Mouse (Mus musculus): ENCODE measurements around the gene Tshz2. TPM values are rescaled to one million over a fixed set of nuclear protein-coding genes. Genes with fewer than 3 reads are reported as not detected.

The Tshz2 gene
- polyA plus RNA-seq, 1 experiment from 2014 or later: 20.1 TPM

DNA sequence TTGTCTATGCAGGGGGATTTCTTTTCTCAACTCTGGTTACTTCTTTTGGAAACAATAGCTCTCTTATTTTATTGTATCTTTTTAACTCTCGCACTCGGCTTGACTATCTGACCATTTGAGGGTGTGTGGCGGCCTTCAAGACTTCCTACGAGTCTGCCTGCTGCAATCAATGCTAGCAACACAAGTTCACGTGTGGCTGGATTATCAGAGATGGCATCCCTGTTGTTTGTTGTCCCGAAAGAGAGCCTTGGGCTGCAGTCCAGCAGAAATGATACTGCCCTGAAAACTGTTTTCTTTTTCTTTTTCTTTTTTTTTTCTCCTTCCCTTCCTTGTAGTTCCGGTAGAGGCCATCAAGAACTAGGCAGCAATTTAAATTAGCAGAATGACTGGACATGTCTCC is 2.6 kb downstream of the Tshz2 start:
- H3K4me1 ChIP-seq (ENCODE audit: control insufficient read depth, insufficient read depth, low read length): peaks cover 11% of the 10 kb centered on the region; the same call in 1 of the 2 replicates
- H3K36me3 ChIP-seq (ENCODE audit: control insufficient read depth, insufficient read depth, low read length): no peaks in the 10 kb centered on the region
- peak overlapping the region; percentile 79 for H3K4me2 ChIP-seq (replicated peaks; ENCODE audit: low read depth, low read length)
- H3K4me3 ChIP-seq (ENCODE audit: low read depth, low read length): peak overlapping the region; percentile 84
- peak overlapping the region; percentile 96 for H3K27ac ChIP-seq (ENCODE audit: low read length)
- H3K9me3 ChIP-seq (ENCODE audit: control insufficient read depth, low read depth, low read length): no peaks in the 10 kb centered on the region
- 15% methylated on average over 7 of the region's 7 CpGs for WGBS
- H3K27me3 ChIP-seq (ENCODE audit: control insufficient read depth, insufficient read depth, low read length): no peaks in the 10 kb centered on the region
- no peak for ATAC-seq (ENCODE audit: insufficient number of reproducible peaks, insufficient read depth, low FRiP score, low read depth)
- H3K9ac ChIP-seq (replicated peaks; ENCODE audit: low read depth, low read length): peak overlapping the region; percentile 97

DNA sequence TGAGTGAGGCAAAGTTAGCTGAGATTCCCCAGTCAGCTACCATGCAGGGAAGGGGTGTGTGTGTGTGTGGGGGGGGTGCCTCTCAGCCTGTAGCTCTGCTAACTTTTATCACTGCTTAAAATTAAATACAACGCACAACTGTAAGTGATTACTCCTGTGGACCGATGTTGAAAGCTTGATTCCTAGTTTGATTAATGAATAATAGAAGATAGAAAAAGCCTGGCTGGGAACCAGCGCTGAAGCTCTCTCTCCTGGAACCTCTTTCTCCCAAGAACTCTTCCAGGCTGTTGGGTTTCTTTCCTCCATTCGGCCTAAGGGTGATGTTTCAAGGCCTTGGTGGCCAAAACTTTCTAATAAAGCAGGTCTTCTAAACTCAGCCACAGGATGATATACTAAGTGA is 3.6 kb downstream of the Tshz2 start:
- Histone ChIP-seq H3K9me3 (ENCODE audit: control insufficient read depth, low read depth, low read length) (no peaks in the 10 kb centered on the region), H3K4me2 (replicated peaks; ENCODE audit: low read depth, low read length) (peak overlapping the region; percentile 79), H3K9ac (replicated peaks; ENCODE audit: low read depth, low read length) (peak overlapping the region; percentile 46), H3K4me1 (ENCODE audit: control insufficient read depth, insufficient read depth, low read length) (peaks cover 16% of the 10 kb centered on the region; the same call in 1 of the 2 replicates), H3K4me3 (ENCODE audit: low read depth, low read length) (peak overlapping the region; percentile 84), H3K27ac (ENCODE audit: low read length) (peak overlapping the region; percentile 96), H3K36me3 (ENCODE audit: control insufficient read depth, insufficient read depth, low read length) (no peaks in the 10 kb centered on the region), H3K27me3 (ENCODE audit: control insufficient read depth, insufficient read depth, low read length) (no peaks in the 10 kb centered on the region)
- no peak for ATAC-seq (ENCODE audit: insufficient number of reproducible peaks, insufficient read depth, low FRiP score, low read depth)
- 18% methylated on average over 4 of the region's 4 CpGs for WGBS

DNA sequence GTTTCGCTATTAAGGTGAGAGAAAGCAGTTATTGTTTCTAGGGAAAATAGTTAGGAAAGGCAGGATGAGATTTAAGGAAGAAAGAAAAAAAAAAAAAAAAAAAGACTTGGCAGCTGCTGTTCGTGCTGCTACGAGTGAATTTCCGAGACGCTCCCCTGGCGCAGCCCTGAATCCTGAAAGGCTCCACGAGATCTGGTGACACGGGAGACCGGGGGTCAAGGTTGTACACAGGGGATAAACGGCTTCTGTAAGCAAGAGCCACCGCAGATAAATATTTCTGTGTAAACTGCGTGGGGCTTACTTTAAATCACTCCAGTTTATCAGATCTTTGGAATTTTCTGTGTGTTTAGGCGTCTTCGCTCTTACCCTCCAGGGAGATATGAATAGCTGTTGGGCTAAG is 8.7 kb downstream of the Tshz2 start:
- 38% methylated on average over 14 of the region's 14 CpGs for WGBS
- Histone ChIP-seq H3K4me3 (ENCODE audit: low read depth, low read length) (no peak overlapping the region), H3K4me2 (replicated peaks; ENCODE audit: low read depth, low read length) (no peak overlapping the region), H3K4me1 (ENCODE audit: control insufficient read depth, insufficient read depth, low read length) (peaks cover 21% of the 10 kb centered on the region; the same call in 1 of the 2 replicates), H3K27me3 (ENCODE audit: control insufficient read depth, insufficient read depth, low read length) (no peaks in the 10 kb centered on the region), H3K36me3 (ENCODE audit: control insufficient read depth, insufficient read depth, low read length) (no peaks in the 10 kb centered on the region), H3K9ac (replicated peaks; ENCODE audit: low read depth, low read length) (no peak overlapping the region), H3K27ac (ENCODE audit: low read length) (no peak overlapping the region), H3K9me3 (ENCODE audit: control insufficient read depth, low read depth, low read length) (no peaks in the 10 kb centered on the region)
- ATAC-seq (ENCODE audit: insufficient number of reproducible peaks, insufficient read depth, low FRiP score, low read depth): no peak

DNA sequence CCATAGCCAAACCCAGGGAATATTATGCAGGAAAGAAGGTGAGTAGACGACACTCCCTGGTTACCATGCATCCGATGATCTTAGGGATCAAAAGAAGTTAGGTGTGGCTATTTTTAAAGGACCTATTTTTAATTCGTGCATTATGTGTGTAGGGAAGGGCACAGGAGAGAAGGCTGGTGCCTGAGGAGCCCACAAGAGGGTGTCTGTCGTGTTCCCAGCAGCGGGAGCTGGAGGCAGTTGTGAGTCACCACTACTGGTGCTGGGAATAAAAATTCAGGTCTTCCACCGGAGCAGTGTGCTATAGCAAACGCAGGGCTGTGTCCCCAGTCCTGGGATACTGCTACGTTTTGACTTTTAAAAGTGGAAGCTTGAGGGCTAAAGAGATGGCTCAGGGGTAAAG is 9.6 kb downstream of the Tshz2 start:
- Histone ChIP-seq H3K27me3 (ENCODE audit: control insufficient read depth, insufficient read depth, low read length) (no peaks in the 10 kb centered on the region), H3K27ac (ENCODE audit: low read length) (no peak overlapping the region), H3K9me3 (ENCODE audit: control insufficient read depth, low read depth, low read length) (no peaks in the 10 kb centered on the region), H3K4me1 (ENCODE audit: control insufficient read depth, insufficient read depth, low read length) (peaks cover 21% of the 10 kb centered on the region; the same call in 1 of the 2 replicates), H3K9ac (replicated peaks; ENCODE audit: low read depth, low read length) (no peak overlapping the region), H3K4me2 (replicated peaks; ENCODE audit: low read depth, low read length) (no peak overlapping the region), H3K36me3 (ENCODE audit: control insufficient read depth, insufficient read depth, low read length) (no peaks in the 10 kb centered on the region), H3K4me3 (ENCODE audit: low read depth, low read length) (no peak overlapping the region)
- 89% methylated on average over 8 of the region's 8 CpGs for WGBS
- ATAC-seq (ENCODE audit: insufficient number of reproducible peaks, insufficient read depth, low FRiP score, low read depth): no peak

DNA sequence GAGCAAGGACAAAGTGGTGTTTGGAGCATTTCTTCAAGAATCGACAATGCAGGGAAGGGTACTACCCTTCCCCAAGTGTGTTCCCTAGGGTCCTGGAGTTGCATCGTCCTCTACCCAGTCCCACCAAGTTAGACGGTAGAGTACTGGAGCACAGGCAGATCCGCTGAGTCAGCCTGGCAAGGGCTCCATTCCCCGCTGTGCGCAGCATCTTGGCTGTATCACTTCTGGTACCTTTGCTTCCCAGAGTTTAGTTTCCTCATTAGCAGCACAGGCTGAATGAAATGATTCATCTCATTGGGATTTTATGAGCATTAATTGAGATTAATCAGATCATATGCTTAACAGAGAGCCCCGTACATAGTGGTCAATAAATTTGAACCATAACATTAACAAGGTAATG is 14.3 kb downstream of the Tshz2 start:
- Histone ChIP-seq H3K4me1 (ENCODE audit: control insufficient read depth, insufficient read depth, low read length) (no peaks in the 10 kb centered on the region), H3K27ac (ENCODE audit: low read length) (no peak overlapping the region), H3K27me3 (ENCODE audit: control insufficient read depth, insufficient read depth, low read length) (no peaks in the 10 kb centered on the region), H3K9ac (replicated peaks; ENCODE audit: low read depth, low read length) (no peak overlapping the region), H3K4me2 (replicated peaks; ENCODE audit: low read depth, low read length) (no peak overlapping the region), H3K36me3 (ENCODE audit: control insufficient read depth, insufficient read depth, low read length) (0 out of 2 replicates have a peak, but pooled peaks cover 3% of the 10 kb centered on the region), H3K4me3 (ENCODE audit: low read depth, low read length) (no peak overlapping the region), H3K9me3 (ENCODE audit: control insufficient read depth, low read depth, low read length) (no peaks in the 10 kb centered on the region)
- no peak for ATAC-seq (ENCODE audit: insufficient number of reproducible peaks, insufficient read depth, low FRiP score, low read depth)
- 86% methylated on average over 7 of the region's 7 CpGs for WGBS

DNA sequence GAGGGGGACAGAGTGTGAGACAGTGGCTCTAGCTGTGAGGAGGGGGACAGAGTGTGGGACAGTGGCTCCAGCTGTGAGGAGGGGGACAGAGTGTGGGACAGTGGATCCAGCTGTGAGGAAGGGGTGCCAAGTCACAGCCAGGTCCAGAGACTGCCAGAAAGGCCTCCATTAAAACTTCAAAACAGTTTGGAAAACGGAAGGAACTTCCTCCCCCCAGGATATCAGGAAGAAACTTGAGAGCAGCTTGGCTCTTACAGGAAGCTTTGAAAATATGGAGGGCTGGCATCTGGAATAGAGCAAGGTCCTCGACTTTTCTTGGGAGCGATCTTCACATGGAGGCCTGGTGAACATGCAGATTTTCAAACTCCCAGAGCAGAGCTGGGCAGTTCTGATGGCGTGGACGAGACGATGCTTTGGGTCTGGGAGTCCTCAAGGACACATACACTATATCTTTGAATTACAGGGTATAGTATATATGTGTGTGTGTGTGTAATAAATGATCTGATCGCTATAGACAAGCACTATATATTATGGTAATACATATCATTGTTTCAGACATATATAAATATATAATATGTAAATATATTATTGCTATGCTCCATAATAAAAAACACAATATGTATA is 16.6 kb downstream of the Tshz2 start:
- no peak overlapping the region for H3K27ac ChIP-seq (ENCODE audit: low read length)
- no peak for ATAC-seq (ENCODE audit: insufficient number of reproducible peaks, insufficient read depth, low FRiP score, low read depth)

DNA sequence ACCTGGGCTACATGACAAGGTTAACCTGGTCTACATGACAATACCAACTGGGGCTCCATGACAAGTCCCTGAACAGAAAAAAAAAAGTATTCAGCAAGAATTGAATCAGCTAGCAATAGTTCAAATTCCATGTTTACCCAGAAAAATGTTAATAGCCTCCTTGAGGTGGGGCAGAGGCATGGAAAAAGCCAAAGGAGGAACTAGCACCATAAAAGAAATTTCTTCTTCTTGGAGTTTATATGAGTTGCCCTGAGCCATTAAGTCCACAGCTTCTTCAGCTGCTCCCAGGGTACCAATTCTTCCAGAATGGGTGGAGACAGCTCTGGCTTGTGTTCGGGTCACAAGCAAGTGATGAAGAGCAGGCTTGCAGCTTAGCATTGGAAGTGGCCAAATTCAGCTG is 20.5 kb downstream of the Tshz2 start:
- no peak overlapping the region for H3K9ac ChIP-seq (replicated peaks; ENCODE audit: low read depth, low read length)
- H3K4me1 ChIP-seq (ENCODE audit: control insufficient read depth, insufficient read depth, low read length): no peaks in the 10 kb centered on the region
- no peak for ATAC-seq (ENCODE audit: insufficient number of reproducible peaks, insufficient read depth, low FRiP score, low read depth)
- H3K4me3 ChIP-seq (ENCODE audit: low read depth, low read length): no peak overlapping the region
- H3K27ac ChIP-seq (ENCODE audit: low read length): no peak overlapping the region
- 0 out of 2 replicates have a peak, but pooled peaks cover 3% of the 10 kb centered on the region for H3K36me3 ChIP-seq (ENCODE audit: control insufficient read depth, insufficient read depth, low read length)
- H3K4me2 ChIP-seq (replicated peaks; ENCODE audit: low read depth, low read length): no peak overlapping the region
- WGBS: 90% methylated on average over 1 of the region's 1 CpGs
- H3K9me3 ChIP-seq (ENCODE audit: control insufficient read depth, low read depth, low read length): no peaks in the 10 kb centered on the region
- no peaks in the 10 kb centered on the region for H3K27me3 ChIP-seq (ENCODE audit: control insufficient read depth, insufficient read depth, low read length)

More for the DNA sequence above, 16.6 kb downstream of the Tshz2 start:
- Histone ChIP-seq H3K9ac (replicated peaks; ENCODE audit: low read depth, low read length) (no peak overlapping the region), H3K9me3 (ENCODE audit: control insufficient read depth, low read depth, low read length) (no peaks in the 10 kb centered on the region), H3K27me3 (ENCODE audit: control insufficient read depth, insufficient read depth, low read length) (no peaks in the 10 kb centered on the region), H3K4me1 (ENCODE audit: control insufficient read depth, insufficient read depth, low read length) (no peaks in the 10 kb centered on the region), H3K36me3 (ENCODE audit: control insufficient read depth, insufficient read depth, low read length) (0 out of 2 replicates have a peak, but pooled peaks cover 3% of the 10 kb centered on the region), H3K4me3 (ENCODE audit: low read depth, low read length) (no peak overlapping the region), H3K4me2 (replicated peaks; ENCODE audit: low read depth, low read length) (no peak overlapping the region)
- 64% methylated on average over 7 of the region's 7 CpGs for WGBS

DNA sequence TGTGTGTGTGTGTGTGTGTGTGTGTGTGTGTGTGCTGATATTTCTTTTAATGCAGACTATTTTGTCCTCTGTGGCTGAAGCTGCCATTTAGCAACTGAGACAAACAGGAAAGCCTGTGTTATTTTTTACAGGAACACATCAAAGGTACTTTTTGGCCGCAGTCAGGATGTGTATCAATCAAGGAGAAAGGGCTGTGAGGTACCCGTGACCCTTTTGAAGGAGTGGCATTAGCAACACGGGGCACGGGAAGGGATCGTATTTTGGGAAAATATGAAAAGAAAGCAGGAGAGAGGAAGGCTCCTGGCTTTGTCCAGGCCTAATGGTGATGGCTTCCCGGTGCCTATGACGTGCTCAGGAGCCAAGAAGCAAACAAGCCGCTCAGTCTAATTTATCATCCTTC is 31.0 kb downstream of the Tshz2 start:
- no peak overlapping the region for H3K4me3 ChIP-seq (ENCODE audit: low read depth, low read length)
- H3K4me1 ChIP-seq (ENCODE audit: control insufficient read depth, insufficient read depth, low read length): peaks cover 40% of the 10 kb centered on the region
- no peaks in the 10 kb centered on the region for H3K36me3 ChIP-seq (ENCODE audit: control insufficient read depth, insufficient read depth, low read length)
- WGBS: 20% methylated on average over 8 of the region's 8 CpGs
- peak overlapping the region; percentile 68; the same call in 1 of the 2 replicates for H3K27ac ChIP-seq (ENCODE audit: low read length)
- H3K9me3 ChIP-seq (ENCODE audit: control insufficient read depth, low read depth, low read length): 0 out of 2 replicates have a peak, but pooled peaks cover 5% of the 10 kb centered on the region
- no peak overlapping the region for H3K4me2 ChIP-seq (replicated peaks; ENCODE audit: low read depth, low read length)
- no peak for ATAC-seq (ENCODE audit: insufficient number of reproducible peaks, insufficient read depth, low FRiP score, low read depth)
- no peaks in the 10 kb centered on the region for H3K27me3 ChIP-seq (ENCODE audit: control insufficient read depth, insufficient read depth, low read length)
- H3K9ac ChIP-seq (replicated peaks; ENCODE audit: low read depth, low read length): no peak overlapping the region

DNA sequence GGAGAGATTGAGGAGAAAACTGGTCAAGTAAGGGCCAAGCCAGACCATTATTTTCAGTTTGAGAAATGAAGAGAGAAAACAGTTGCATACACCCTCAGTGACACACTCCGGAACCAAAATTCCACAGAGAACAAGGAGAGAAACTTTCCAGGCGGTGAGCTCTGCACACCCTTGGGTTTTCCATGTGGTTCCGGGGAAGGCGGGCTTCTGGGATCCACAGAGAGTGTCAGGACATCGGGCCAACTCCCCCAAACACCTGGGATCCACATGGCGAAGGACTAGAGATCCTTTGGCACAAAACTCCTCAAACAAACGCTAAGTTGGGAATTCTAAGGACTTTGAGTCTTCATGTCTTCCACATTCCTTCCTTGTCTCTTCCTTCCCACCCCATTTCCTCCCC is 38.5 kb downstream of the Tshz2 start:
- H3K36me3 ChIP-seq (ENCODE audit: control insufficient read depth, insufficient read depth, low read length): no peaks in the 10 kb centered on the region
- no peaks in the 10 kb centered on the region for H3K27me3 ChIP-seq (ENCODE audit: control insufficient read depth, insufficient read depth, low read length)
- no peak overlapping the region for H3K9ac ChIP-seq (replicated peaks; ENCODE audit: low read depth, low read length)
- WGBS: 81% methylated on average over 7 of the region's 7 CpGs
- H3K4me1 ChIP-seq (ENCODE audit: control insufficient read depth, insufficient read depth, low read length): peaks cover 14% of the 10 kb centered on the region
- no peak overlapping the region for H3K4me2 ChIP-seq (replicated peaks; ENCODE audit: low read depth, low read length)
- H3K4me3 ChIP-seq (ENCODE audit: low read depth, low read length): no peak overlapping the region
- H3K9me3 ChIP-seq (ENCODE audit: control insufficient read depth, low read depth, low read length): no peaks in the 10 kb centered on the region
- no peak for ATAC-seq (ENCODE audit: insufficient number of reproducible peaks, insufficient read depth, low FRiP score, low read depth)
- H3K27ac ChIP-seq (ENCODE audit: low read length): no peak overlapping the region

Measured in stomach, embryonic 14.5 days (tissue).